Mouse (Mus musculus) MEL-GATA-1-ER (cell line): Measurements from ENCODE around the gene Aldh3b1.

Experiments used
- DNase-seq: peaks from one replicate; pipeline ENCODE4 v3.0.0-alpha.2; 2012; ENCODE audit warnings: low read depth; ENCODE audit errors: extremely low read depth

Gene Aldh3b1

GRCm38 (mm10) chr19:3913692-3914091 lies 15.9 kb downstream of the Aldh3b1 start:
- DNase-seq, result no peak

GRCm38 (mm10) chr19:3912337-3913204 lies 17.0 kb downstream of the Aldh3b1 start, which contains the start of gene Ndufs8:
Gene Ndufs8, minus strand, starts transcription at chr19:3912774.
- DNase-seq, result peak; percentile 99

- DNase-seq, result no peak
Measured at GRCm38 (mm10) chr19:3910206-3910605, 19.4 kb downstream of the Aldh3b1 start.

- DNase-seq, result no peak
Measured at GRCm38 (mm10) chr19:3907876-3908660, 21.5 kb downstream of the Aldh3b1 start.

GRCm38 (mm10) chr19:3906795-3907786 lies 22.5 kb downstream of the Aldh3b1 start, which contains the start of gene Tcirg1:
Gene Tcirg1, minus strand, starts transcription at chr19:3907133.
- DNase-seq, result peak; percentile 31

GRCm38 (mm10) chr19:3906326-3906725 lies 23.3 kb downstream of the Aldh3b1 start:
- DNase-seq, result no peak

- peak; percentile 14 for DNase-seq
Measured at GRCm38 (mm10) chr19:3905261-3905969, 24.2 kb downstream of the Aldh3b1 start.

DNA sequence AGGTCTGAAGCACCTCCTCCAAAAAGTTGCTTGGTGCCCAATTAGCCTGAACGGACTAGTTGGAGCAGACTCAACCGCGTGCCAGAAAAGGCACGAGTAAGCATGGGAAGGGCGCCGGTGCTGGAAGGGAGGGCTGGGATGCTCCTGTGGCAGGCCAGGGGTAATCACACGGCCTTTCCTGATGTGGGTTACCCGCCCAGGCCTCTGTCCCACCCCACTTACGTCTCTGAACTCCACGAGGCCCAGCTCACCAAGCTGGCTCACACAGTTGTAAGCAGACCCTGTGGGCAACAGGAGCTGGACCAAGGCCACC lies 25.3 kb downstream of the Aldh3b1 start:
- DNase-seq, result no peak

- DNase-seq, result no peak
Measured at GRCm38 (mm10) chr19:3903648-3904362, 25.8 kb downstream of the Aldh3b1 start.

- no peak for DNase-seq
Measured at GRCm38 (mm10) chr19:3902966-3903365, 26.6 kb downstream of the Aldh3b1 start.

DNA sequence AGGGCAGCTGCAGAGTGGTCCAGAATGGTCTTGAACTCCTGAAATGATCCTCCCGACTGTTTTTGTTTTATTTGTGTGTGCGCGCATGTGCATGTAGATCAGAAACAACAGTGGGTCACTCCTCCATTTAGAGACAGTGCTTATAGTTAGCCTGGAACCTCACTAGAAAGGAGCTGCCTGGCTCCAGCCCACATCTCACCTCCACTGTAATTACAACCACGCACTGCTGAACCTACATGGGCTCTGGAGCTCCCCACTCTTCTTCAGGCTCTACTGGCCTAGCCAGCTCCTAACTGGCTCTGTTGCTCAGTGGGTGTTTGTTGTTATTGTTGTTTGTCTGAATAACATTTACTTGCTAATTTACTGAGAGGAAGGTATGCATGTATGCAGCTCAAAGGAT lies 30.0 kb downstream of the Aldh3b1 start:
- no peak for DNase-seq

- no peak for DNase-seq
Measured at GRCm38 (mm10) chr19:3898952-3899351, 30.7 kb downstream of the Aldh3b1 start.

GRCm38 (mm10) chr19:3897557-3897956 lies 32.1 kb downstream of the Aldh3b1 start:
- no peak for DNase-seq

- DNase-seq, result no peak
Measured at GRCm38 (mm10) chr19:3896208-3896607, 33.4 kb downstream of the Aldh3b1 start.

GRCm38 (mm10) chr19:3895171-3895631 lies 34.4 kb downstream of the Aldh3b1 start:
- no peak for DNase-seq

DNA sequence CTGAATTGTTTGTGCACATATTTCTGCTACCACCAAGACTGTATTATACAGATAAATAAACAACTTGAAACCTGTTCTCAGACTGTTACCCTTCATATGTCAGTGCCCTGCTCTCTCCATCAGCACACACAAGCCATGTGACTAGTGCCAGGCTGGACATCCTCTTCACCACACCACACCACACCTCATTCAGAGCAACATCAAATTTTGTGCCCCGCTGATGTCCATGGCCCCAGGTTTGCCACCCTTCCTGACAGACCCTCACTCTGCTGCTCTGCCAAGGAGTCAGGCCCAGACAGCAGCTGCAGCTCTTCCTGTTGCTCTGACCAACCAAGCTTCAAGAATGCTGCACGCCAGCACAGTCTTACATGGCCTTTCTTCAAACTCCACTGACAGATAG lies 35.3 kb downstream of the Aldh3b1 start:
- DNase-seq, result no peak

DNA sequence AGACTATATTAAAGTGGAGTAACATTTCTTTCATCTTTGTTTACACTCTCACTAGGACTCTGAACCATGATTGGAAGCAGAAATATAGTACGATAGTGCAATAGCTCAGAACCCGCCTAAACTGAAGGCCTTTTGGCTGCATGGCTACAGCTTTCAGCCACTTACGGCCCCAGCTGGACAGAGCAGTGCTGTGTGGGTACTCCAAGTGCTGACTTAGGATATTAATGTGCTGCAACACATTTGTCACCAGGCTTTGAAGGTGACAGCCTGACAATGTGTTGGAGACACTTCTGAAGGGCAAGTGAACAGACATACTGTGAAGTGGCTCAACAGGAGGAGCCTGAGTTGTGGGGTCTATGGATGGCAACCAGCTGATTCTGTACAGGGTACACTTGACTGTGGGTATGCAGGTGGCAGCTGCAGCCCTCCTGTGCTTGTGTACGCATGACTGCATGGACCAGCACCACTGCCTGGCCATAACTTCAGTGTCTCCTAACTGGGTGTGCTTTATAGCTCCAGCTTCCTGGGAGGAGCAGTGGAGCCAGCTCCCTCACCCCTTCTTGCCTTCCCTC lies 36.0 kb downstream of the Aldh3b1 start:
- no peak for DNase-seq

DNA sequence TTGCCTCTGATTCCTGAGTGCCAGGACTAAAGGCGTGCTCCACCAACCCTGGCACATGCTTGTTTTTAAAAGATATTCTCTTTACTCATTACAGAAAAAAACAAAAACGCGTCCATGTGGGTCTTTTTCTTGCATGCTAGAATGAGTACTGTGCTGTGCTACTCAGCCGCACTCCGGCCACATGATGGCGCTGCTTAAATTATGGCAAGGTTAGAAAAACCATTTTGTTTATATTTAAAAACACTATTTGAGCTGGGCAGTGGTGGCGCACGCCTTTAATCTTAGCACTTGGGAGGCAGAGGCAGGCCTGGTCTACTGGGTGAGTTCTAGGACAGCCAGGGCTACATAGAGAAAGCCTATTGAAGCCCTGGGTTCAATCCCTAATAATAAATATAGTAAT lies 39.4 kb downstream of the Aldh3b1 start:
- DNase-seq, result no peak

GRCm38 (mm10) chr19:3889096-3889495 lies 40.5 kb downstream of the Aldh3b1 start:
- DNase-seq, result no peak
